Mouse (Mus musculus) MEL (cell line): Measurements from ENCODE around the gene Fgd4. TPM values are rescaled to one million over a fixed set of nuclear protein-coding genes. Genes with fewer than 3 reads are reported as not detected.

Experiments
- DNase-seq: peaks from one replicate; pipeline ENCODE4 v3.0.0; 2011; ENCODE audit warnings: low read depth, low spot score
- H3K27ac ChIP-seq: 2 replicates; pipeline ENCODE4 v1.5.1; 2012; ENCODE audit warnings: low read depth, mild to moderate bottlenecking, control low read depth, low read length, moderate library complexity; ENCODE audit not compliant: control insufficient read depth
- H3K27me3 ChIP-seq, 2 experiments: fragments of 150-350 bp in 1 of 2; sonication (generic) in 1 of 2; 2 replicates each; pipeline ENCODE4 v1.6.1; 2012; ENCODE audit warnings: low read length in 2 of 2, mild to moderate bottlenecking in 2 of 2, improper control_type of control experiment in 1 of 2, moderate library complexity in 1 of 2; ENCODE audit not compliant: insufficient read depth in 2 of 2, control insufficient read depth in 1 of 2
- H3K36me3 ChIP-seq, 2 experiments: 2 replicates each; pipeline ENCODE4 v1.6.1; 2012 to 2014; ENCODE audit warnings: low read length in 2 of 2, improper control_type of control experiment in 1 of 2, inconsistent platforms in 1 of 2, mild to moderate bottlenecking in 1 of 2; ENCODE audit not compliant: insufficient read depth in 2 of 2, control insufficient read depth in 1 of 2
- H3K4me1 ChIP-seq, 2 experiments: fragments of 150-350 bp in 1 of 2; sonication (generic) in 1 of 2; 2 replicates each; pipeline ENCODE4 v1.6.1; 2012; ENCODE audit warnings: low read length in 2 of 2, improper control_type of control experiment in 1 of 2, mild to moderate bottlenecking in 1 of 2; ENCODE audit not compliant: insufficient read depth in 2 of 2, control insufficient read depth in 1 of 2
- H3K4me3 ChIP-seq, 2 experiments: fragments of 150-350 bp in 1 of 2; sonication (generic) in 1 of 2; 2 replicates each; pipeline ENCODE4 v1.5.1; 2012; ENCODE audit warnings: low read depth in 2 of 2, low read length in 2 of 2, mild to moderate bottlenecking in 2 of 2, moderate library complexity in 2 of 2, control low read depth in 1 of 2, improper control_type of control experiment in 1 of 2; ENCODE audit not compliant: control insufficient read depth in 1 of 2, insufficient read depth in 1 of 2
- H3K79me2 ChIP-seq: 2 replicates; pipeline ENCODE4 v1.6.1; 2012; ENCODE audit warnings: mild to moderate bottlenecking, low read length, moderate library complexity; ENCODE audit not compliant: control insufficient read depth, poor library complexity, insufficient read depth
- H3K9ac ChIP-seq: 2 replicates; pipeline ENCODE4 v1.6.1; 2012; ENCODE audit warnings: low read depth, mild to moderate bottlenecking, control low read depth, low read length, moderate library complexity; ENCODE audit not compliant: control insufficient read depth, poor library complexity, severe bottlenecking
- H3K9me3 ChIP-seq: fragments of 150-350 bp; sonication (generic); replicated peaks from 2 replicates; pipeline ENCODE4 v1.6.1; 2012; ENCODE audit warnings: mild to moderate bottlenecking, low read length, improper control_type of control experiment, moderate library complexity; ENCODE audit not compliant: insufficient read depth
- CHD1 ChIP-seq: IDR thresholded peaks from 2 replicates; pipeline ENCODE4 v1.6.1; 2012; ENCODE audit warnings: low read depth, mild to moderate bottlenecking, inconsistent platforms, low read length, improper control_type of control experiment
- CHD2 ChIP-seq: IDR thresholded peaks from 2 replicates; pipeline ENCODE4 v1.6.1; 2011; ENCODE audit warnings: low read length, improper control_type of control experiment
- CTCF ChIP-seq, 3 experiments: IDR thresholded peaks in 2 of 3; conservative IDR thresholded peaks in 1 of 3; 2 replicates each; pipeline ENCODE4 v1.5.1; 2011 to 2012; ENCODE audit warnings: low read length in 3 of 3, low read depth in 2 of 3, mild to moderate bottlenecking in 2 of 3, improper control_type of control experiment in 1 of 3, inconsistent platforms in 1 of 3, mixed read lengths in 1 of 3, moderate library complexity in 1 of 3; ENCODE audit not compliant: control insufficient read depth in 1 of 3, insufficient read depth in 1 of 3, poor library complexity in 1 of 3, severe bottlenecking in 1 of 3
- ELF1 ChIP-seq: IDR thresholded peaks from 2 replicates; pipeline ENCODE4 v1.6.1; 2014; ENCODE audit warnings: low read depth, mild to moderate bottlenecking, inconsistent platforms, low read length, improper control_type of control experiment, moderate library complexity
- EP300 ChIP-seq, 2 experiments: IDR thresholded peaks; 2 replicates each; pipeline ENCODE4 v1.6.1; 2011; ENCODE audit warnings: improper control_type of control experiment in 2 of 2, low read length in 2 of 2, low read depth in 1 of 2, mild to moderate bottlenecking in 1 of 2
- ETS1 ChIP-seq: IDR thresholded peaks from 2 replicates; pipeline ENCODE4 v1.6.1; 2012; ENCODE audit warnings: low read depth, mild to moderate bottlenecking, inconsistent platforms, low read length, improper control_type of control experiment, moderate library complexity
- KAT2A ChIP-seq: conservative IDR thresholded peaks from 2 replicates; pipeline ENCODE4 v1.6.1; 2012; ENCODE audit warnings: low read depth, low read length, improper control_type of control experiment, inconsistent platforms
- MAFK ChIP-seq: IDR thresholded peaks from 2 replicates; pipeline ENCODE4 v1.6.1; 2011; ENCODE audit warnings: low read depth, mild to moderate bottlenecking, low read length, improper control_type of control experiment, borderline replicate concordance
- MEF2A ChIP-seq: IDR thresholded peaks from 2 replicates; pipeline ENCODE4 v1.6.1; 2014; ENCODE audit warnings: low read depth, mild to moderate bottlenecking, inconsistent platforms, low read length, improper control_type of control experiment; ENCODE audit not compliant: poor library complexity, insufficient replicate concordance, severe bottlenecking; ENCODE audit errors: extremely low read depth
- MYC ChIP-seq: IDR thresholded peaks from 2 replicates; pipeline ENCODE4 v1.6.1; 2011; ENCODE audit warnings: low read depth, mild to moderate bottlenecking, low read length, improper control_type of control experiment, moderate library complexity
- POLR2AphosphoS2 ChIP-seq: IDR thresholded peaks from 2 replicates; pipeline ENCODE4 v1.6.1; 2011; ENCODE audit warnings: low read length, improper control_type of control experiment
- SIN3A ChIP-seq: IDR thresholded peaks from 2 replicates; pipeline ENCODE4 v1.6.1; 2012; ENCODE audit warnings: low read length, improper control_type of control experiment, inconsistent platforms
- SMC3 ChIP-seq: IDR thresholded peaks from 2 replicates; pipeline ENCODE4 v1.6.1; 2011; ENCODE audit warnings: low read depth, low read length, improper control_type of control experiment
- TAL1 ChIP-seq: IDR thresholded peaks from 2 replicates; pipeline ENCODE4 v1.6.1; 2012; ENCODE audit warnings: mild to moderate bottlenecking, inconsistent platforms, low read length, moderate library complexity, mixed read lengths
- TBP ChIP-seq: IDR thresholded peaks from 2 replicates; pipeline ENCODE4 v1.8.0; 2011; ENCODE audit warnings: low read depth, low read length, improper control_type of control experiment
- TCF12 ChIP-seq: IDR thresholded peaks from 2 replicates; pipeline ENCODE4 v1.6.1; 2014; ENCODE audit warnings: low read depth, mild to moderate bottlenecking, inconsistent platforms, low read length, improper control_type of control experiment, moderate library complexity
- UBTF ChIP-seq: IDR thresholded peaks from 2 replicates; pipeline ENCODE4 v1.6.1; 2012; ENCODE audit warnings: low read depth, mild to moderate bottlenecking, inconsistent platforms, low read length, improper control_type of control experiment, moderate library complexity, borderline replicate concordance; ENCODE audit not compliant: insufficient read depth
- ZMIZ1 ChIP-seq: IDR thresholded peaks from 2 replicates; pipeline ENCODE4 v1.6.1; 2012; ENCODE audit warnings: low read depth, mild to moderate bottlenecking, inconsistent platforms, low read length, improper control_type of control experiment, moderate library complexity
- ZNF384 ChIP-seq: IDR thresholded peaks from 2 replicates; pipeline ENCODE4 v1.6.1; 2012; ENCODE audit warnings: low read depth, mild to moderate bottlenecking, inconsistent platforms, low read length, improper control_type of control experiment
- polyA plus RNA-seq, 2 experiments: library from polyadenylated mRNA; stranded (reverse) in 1 of 2; unstranded in 1 of 2; fragments of >175 nt in 1 of 2; fragments of >200 nt in 1 of 2; gene quantifications; 2 replicates each; pipeline versions ENCODE4 v1.2.1 to v1.2.4; 2012; ENCODE audit warnings: low replicate concordance in 2 of 2, low read depth in 1 of 2; ENCODE audit not compliant: insufficient read length in 2 of 2, insufficient read depth in 1 of 2, missing spikeins in 1 of 2
- total RNA-seq: library from RNA; depleted of rRNA; stranded (reverse); fragments of 300-350 nt; gene quantifications from 2 replicates; pipeline ENCODE4 v1.2.3, GENCODE M21; 2012

Fgd4 gene
- total and polyA plus RNA-seq, 3 experiments = 0.03 to 10.0 TPM; not detected in 1

DNA sequence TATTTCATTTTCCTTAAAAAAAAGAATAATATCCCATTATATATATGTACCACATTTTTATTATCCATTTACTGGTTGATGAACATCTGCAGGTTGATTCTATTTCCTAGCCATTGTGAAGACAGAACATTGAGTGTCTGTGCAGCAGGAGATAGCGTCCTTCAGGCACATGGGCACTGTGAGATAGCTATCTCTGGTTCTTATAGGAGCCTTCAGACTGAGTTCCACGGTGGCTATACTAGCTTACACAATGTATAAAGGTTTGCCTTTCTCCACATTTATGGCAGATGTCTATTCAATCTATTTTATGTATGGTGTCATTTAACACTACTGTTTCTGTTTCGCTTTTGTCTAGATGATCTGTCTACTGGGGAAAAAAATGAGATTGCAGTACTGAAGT, 98.9 kb downstream of the Fgd4 start:
- H3K27me3 ChIP-seq = peaks cover 0 to 2% of the 10 kb centered on the region in 2 experiments; a peak in 2 of 4 replicates
- H3K9ac ChIP-seq = no peak overlapping the region
- no peaks in the 10 kb centered on the region for H3K4me1 ChIP-seq
- DNase-seq = no peak
- no peaks in the 10 kb centered on the region for H3K9me3 ChIP-seq
- H3K4me3 ChIP-seq = no peak overlapping the region
- H3K36me3 ChIP-seq = no peaks in the 10 kb centered on the region
- no peak overlapping the region for H3K27ac ChIP-seq
- no peaks in the 10 kb centered on the region for H3K79me2 ChIP-seq
- TF ChIP-seq MEF2A = no peak
- no peak for TF ChIP-seq SIN3A
- no peak for TF ChIP-seq UBTF
- no peak for TF ChIP-seq KAT2A
- TF ChIP-seq SMC3 = no peak
- no peak for TF ChIP-seq ELF1
- no peak for TF ChIP-seq EP300 (IDR thresholded peaks at IDR 0.05; ENCODE audit: low read depth in 1 of 2, low read length in 2 of 2)
- TF ChIP-seq CHD1 = no peak
- no peak for TF ChIP-seq TCF12
- TF ChIP-seq TAL1 = no peak
- no peak for TF ChIP-seq ETS1
- TF ChIP-seq ZNF384 = no peak
- no peak for TF ChIP-seq POLR2AphosphoS2
- no peak for TF ChIP-seq MAFK
- TF ChIP-seq CHD2 = no peak
- TF ChIP-seq MYC = no peak
- no peak for TF ChIP-seq CTCF (IDR thresholded peaks at IDR 0.05 in 2 of 3, conservative IDR thresholded peaks at IDR 0.05 in 1 of 3; ENCODE audit: control insufficient read depth in 1 of 3, insufficient read depth in 1 of 3, low read depth in 2 of 3, low read length in 3 of 3, poor library complexity in 1 of 3, severe bottlenecking in 1 of 3)
- no peak for TF ChIP-seq TBP
- no peak for TF ChIP-seq ZMIZ1

DNA sequence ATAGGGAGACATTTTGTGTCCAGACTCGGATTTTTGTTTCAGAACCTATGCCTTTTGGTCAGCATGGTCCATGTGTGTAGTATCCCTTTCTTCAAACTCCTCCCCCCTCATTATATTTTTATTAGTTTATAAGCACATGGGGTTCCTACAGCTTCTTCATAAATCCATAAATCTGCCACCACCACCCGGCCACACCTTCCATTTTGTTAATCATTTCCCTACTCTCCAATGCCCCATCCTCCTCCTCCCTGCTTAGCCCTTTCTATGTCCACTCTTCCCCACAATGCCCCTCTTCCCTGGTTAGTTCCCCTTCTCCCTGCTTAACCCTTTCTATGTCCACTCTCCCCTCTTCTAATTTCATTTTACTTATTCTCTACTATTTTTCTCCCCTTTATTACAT, 99.4 kb downstream of the Fgd4 start:
- no peaks in the 10 kb centered on the region for H3K9me3 ChIP-seq
- H3K4me3 ChIP-seq = no peak overlapping the region
- no peak for DNase-seq
- H3K79me2 ChIP-seq = no peaks in the 10 kb centered on the region
- TF ChIP-seq TBP (no peak), TCF12 (no peak)
- H3K9ac ChIP-seq = no peak overlapping the region
- peaks cover 0 to 2% of the 10 kb centered on the region in 2 experiments; a peak in 2 of 4 replicates for H3K27me3 ChIP-seq
- no peaks in the 10 kb centered on the region for H3K4me1 ChIP-seq
- H3K36me3 ChIP-seq = no peaks in the 10 kb centered on the region
- H3K27ac ChIP-seq = no peak overlapping the region
